Mouse (Mus musculus) liver, postnatal 0 days (tissue): ENCODE data around the gene Stk38.

Experiments used
- CTCF ChIP-seq: sonication (generic); IDR thresholded peaks from 2 replicates; pipeline ENCODE4 v1.5.1; 2016; ENCODE audit warnings: antibody characterized with exemption, low read depth
- EP300 ChIP-seq: IDR thresholded peaks from 2 replicates; pipeline ENCODE4 v1.6.1; 2016; ENCODE audit warnings: antibody characterized with exemption, low read depth, mild to moderate bottlenecking

- TF ChIP-seq CTCF (peak; percentile 94), EP300 (no peak)
These were observed 80.7 kb downstream of the Stk38 start for GRCm38 (mm10) chr17:28926866-28927635.
